Mouse (Mus musculus): ENCODE results near the gene Soat2. TPM values are rescaled to one million over a fixed set of nuclear protein-coding genes. Genes with fewer than 3 reads are reported as not detected.

The Soat2 gene
- total RNA-seq, 2 experiments from 2014 or later: not detected

DNA sequence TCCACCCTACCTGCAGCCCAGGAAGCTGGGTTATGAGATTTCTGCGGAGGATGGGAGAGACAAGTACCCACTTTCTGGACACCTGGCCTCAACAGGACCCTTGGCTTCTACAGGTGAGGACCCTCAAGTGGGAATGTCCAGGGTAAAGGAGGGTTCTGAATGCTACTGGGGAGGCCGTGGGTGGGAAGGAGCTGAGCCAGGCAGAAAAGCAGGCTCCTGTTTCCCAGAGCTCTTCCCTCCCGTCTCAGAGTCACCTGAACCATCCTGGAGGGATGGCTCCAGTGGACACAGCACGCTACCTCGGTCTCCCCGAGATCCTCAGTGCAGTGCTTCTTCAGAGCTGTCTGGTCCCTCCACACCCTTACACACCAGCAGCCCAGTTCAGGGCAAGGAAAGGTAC, 38.1 kb upstream of the Soat2 start:
- no peak for DNase-seq

DNA sequence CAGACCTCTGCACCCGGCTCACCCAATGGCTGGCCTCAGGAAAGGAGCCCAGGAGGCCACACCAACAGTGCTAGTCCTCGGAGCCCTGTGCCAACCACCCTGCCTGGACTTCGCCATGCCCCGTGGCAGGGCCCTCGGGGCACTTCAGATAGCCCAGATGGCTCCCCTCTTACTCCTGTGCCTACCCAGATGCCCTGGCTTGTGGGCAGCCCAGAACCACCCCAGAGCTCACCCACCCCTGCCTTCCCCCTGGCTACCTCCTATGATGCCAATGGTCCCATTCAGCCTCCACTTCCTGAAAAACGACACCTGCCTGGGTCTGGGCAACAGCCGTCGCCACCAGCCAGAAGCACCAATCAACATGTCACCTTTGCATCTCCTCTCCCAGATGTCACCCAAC, 37.5 kb upstream of the Soat2 start:
- intact Hi-C loops (cut with DNase I): no loop called here

More for the DNA sequence above, 38.1 kb upstream of the Soat2 start:
- intact Hi-C loops (cut with DNase I): no loop called here

DNA sequence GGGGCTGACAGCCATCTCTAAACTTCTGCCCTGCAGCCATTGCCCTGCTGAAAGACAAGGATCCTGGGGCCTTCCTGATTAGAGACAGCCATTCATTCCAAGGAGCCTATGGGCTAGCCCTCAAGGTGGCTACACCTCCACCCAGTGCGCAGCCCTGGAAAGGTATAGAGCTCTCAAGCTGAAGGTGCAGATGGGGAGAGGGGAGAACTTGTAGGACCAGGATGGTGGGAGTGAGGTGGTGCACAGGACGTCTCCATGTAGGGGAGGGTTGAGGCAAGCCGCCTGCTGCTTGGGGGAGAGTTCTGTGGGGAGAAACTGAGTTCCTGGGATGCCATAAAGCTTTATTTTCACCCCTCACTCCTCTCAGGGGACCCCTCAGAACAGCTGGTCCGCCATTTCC, 36.7 kb upstream of the Soat2 start:
- DNase-seq: no peak
- intact Hi-C loops (cut with DNase I): no loop called here

More for the DNA sequence above, 37.5 kb upstream of the Soat2 start:
- DNase-seq: no peak

DNA sequence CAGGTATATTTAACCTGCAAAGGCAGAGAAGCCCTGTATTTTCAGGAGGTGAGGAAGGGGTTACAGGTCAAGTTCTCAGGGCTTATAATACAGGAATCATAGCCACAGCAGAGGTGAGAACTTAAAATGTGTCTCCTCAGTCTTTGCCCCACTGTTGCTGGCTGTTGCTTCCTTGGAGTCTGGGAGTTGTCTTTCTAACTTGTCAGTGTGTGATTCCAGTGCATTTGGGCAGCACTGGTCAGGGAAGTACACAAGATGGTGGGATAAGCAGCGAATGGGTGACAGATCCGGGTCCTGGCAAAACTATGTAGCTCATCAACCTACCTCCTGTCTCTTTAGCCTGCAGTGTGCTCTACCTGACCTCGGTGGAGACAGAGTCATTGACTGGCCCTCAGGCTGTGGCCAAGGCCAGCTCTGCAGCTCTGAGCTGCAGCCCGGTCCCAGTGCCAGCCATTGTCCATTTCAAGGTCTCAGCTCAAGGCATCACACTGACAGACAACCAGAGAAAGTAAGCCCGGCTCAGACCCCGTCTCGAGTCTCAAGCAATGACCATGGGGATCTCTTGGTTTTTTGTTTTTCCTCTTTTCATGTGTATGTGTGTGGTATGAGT, 35.6 kb upstream of the Soat2 start:
- intact Hi-C loops (cut with DNase I): no loop called here
- DNase-seq: no peak

- DNase-seq: no peak
- intact Hi-C loops (cut with DNase I): no loop called here
These were observed 34.5 kb upstream of the Soat2 start for GRCm38 (mm10) chr15:102115731-102116231.

DNA sequence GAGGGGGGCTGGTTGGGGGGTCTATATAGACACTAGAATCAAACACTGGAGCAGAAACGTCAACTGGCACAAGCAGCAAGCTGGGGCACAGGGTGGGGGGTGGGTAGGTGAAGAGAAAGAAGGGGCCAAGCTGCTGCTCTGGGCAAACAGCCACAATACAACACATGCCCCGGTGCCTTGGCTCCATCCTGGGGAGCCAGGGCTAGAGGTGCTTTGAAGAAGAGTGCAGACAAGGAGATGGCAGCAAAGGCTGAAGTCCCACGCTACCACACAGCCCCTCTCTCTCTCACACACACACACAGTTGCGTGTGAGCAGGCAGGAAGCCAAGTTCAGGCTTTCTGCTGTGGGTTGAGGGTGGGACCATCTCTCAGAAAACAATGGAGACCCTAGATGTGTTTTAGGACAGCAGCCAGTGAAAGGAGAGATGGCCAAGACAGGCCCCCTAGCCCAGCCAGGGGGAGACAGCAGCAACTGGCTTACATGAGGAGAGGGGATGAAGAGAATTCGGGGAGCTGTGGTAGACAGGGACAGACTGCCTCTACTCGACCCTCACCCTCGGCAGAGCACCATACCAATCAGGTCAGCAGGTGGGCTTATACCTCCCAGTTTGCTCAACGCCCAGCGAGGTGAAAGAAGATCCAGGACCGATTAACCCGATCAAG, 33.4 kb upstream of the Soat2 start:
- DNase-seq: no peak
- intact Hi-C loops (cut with DNase I): loop anchor here (1.0 kb wide), 1 partner anchor 30 kb away; no protein-coding TSS in a partner anchor

GRCm38 (mm10) chr15:102117461-102118443, 32.6 kb upstream of the Soat2 start:
- no peak for DNase-seq
- intact Hi-C loops (cut with DNase I): loop anchor here (1.0 kb wide), 1 partner anchor 30 kb away; no protein-coding TSS in a partner anchor

DNA sequence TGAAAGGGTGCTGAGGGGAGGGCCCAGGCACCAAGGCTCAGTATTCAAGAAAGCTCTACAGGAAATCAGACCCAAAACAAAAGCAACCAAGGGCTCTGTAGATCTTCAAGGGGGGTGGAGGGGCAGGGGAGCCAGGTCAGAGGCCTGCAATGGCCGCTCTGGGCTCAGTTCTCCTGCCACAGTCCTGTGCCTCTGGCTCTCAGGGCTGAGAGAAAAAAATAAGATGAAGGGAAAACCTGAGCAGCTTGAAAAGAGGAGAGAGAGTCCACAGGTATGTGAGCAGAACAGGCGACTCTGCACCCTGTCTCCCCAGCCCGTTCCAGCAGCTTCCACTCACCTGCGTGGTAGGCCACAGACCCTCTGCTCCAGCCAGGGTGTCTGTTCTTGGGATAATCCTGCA, 31.7 kb upstream of the Soat2 start:
- DNase-seq: no peak
- intact Hi-C loops (cut with DNase I): no loop called here

- intact Hi-C loops (cut with DNase I): no loop called here
- DNase-seq: no peak
These were observed 31.1 kb upstream of the Soat2 start for GRCm38 (mm10) chr15:102119121-102119830.

DNA sequence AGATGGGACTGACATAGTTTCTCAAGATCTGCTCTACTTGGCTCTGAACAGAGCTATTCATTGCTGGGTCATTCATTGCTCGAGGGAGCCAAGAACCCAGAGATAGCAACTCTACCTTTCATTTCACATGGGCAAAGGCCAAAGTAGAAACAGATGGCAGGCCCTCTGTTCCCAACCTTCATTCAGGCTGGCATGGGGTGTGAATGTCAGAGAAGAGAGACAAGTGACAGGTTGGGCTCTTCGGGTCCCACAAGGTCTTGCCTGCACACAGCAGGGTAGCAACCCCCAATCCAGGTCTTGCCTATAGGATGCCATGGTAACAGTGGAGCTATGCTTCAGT, 30.5 kb upstream of the Soat2 start:
- peak in 1 of 2 experiments; percentile 20 for DNase-seq
- intact Hi-C loops (cut with DNase I): loop anchor here (2.0 kb wide), 1 partner anchor 13 kb away; no protein-coding TSS in a partner anchor

- DNase-seq: peak in 1 of 2 experiments; percentile 44
- intact Hi-C loops (cut with DNase I): loop anchor here (2.0 kb wide), 1 partner anchor 14 kb away; no protein-coding TSS in a partner anchor
These were observed 29.8 kb upstream of the Soat2 start for GRCm38 (mm10) chr15:102120530-102120929.

DNA sequence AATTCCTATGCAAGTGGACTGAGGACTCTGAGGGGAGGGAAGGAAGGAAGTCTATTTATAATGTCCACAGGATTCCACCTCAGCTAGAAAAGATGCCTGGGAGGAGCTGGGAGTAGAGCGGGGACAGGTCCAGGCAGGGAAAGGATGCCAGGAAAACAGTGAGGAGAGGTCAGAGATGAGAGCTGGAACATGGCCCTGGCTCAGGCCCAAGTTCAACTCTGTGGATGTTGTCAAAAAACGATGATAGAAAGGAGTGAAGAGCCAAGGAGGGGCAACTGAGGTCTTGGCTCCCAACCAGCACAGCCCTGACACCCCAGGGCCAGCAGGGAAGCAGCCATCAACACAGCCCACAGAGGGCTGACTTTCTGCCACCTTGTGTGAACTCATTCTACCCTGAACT, 24.0 kb upstream of the Soat2 start:
- peak in 1 of 2 experiments; percentile 74 for DNase-seq
- intact Hi-C loops (cut with DNase I): no loop called here

GRCm38 (mm10) chr15:102133314-102133713, 17.0 kb upstream of the Soat2 start:
- intact Hi-C loops (cut with DNase I): no loop called here
- DNase-seq: no peak

DNA sequence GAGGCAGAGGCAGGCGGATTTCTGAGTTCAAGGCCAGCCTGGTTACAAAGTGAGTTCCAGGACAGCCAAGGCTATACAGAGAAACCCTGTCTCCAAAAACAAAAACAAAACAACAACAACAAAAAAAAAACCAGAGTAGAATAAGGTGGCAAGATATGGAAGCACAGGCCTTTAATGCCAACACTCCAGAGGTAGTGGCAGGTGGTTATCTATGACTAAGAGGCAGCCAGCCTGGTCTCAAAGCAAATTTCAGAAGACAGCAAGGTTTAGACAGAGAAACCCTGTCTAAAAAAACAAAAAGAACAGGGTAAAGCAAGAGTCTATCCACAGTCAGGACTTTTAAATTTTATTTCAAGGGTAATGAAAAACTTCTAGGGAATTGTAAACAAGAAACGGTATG, 15.6 kb upstream of the Soat2 start:
- intact Hi-C loops (cut with DNase I): no loop called here
- no peak for DNase-seq

DNA sequence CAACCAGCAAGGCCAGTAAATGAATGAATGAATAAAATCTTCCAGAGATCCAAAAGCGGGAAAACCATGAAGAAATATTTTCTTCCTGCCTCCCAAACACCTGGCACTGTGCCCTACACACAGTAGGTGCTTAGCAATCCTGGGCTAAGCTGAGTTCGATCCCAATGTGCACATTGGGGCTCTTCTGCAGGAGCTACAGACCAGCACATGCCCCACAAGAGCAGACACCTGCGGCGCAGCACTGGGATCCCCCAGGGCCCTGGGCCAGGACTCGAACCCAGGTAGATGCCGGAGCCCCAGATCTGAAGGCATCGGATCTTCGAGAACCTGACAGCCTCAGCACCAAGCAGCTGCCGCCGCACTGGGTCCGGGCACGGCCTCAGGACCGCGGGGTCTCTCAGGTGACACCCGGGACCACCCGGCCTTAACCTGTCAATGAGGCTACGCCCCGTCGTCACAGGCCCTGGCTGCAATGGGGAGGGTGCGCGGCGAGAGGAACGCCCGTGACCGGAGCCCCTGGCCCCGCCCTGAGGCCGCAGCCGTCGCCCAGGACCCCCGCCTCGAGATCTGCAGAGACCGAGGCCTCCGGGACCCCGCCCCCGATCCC, 14.7 kb upstream of the Soat2 start:
- intact Hi-C loops (cut with DNase I): no loop called here
- no peak for DNase-seq

DNA sequence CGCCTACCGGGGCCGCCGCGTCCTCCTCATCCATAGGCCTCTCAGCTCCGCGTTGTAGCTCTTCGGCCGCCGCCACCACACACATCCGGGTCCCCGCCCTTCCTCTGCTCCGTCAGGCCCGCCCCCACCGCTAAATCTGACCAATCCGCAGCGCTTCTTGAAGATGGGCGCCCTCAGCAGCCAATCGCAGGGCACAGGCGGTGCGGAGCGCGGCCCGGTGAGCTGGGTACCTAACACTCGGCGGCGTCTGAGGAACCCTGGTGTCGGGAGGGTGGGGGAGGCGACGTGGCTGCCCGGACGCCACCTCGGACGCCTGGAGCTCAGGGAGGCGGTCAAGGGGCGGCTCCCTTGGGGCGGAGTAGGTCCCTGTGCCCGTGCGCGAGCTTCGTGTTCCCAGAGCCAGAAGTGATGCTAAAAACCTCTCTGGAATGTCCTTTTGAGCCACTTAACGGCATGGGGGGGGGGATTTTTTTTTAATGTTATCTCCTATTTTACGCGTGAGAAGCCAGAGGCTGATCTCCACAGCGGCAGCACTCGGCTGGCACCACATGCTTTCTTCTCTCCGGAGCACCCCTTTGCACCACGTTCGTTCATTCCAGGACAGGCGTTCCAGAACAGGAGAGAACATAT, 14.1 kb upstream of the Soat2 start, which contains the start of gene Spryd3:
Gene Spryd3, minus strand, starts transcription at position 106 of the 630 bp plus-strand sequence.
- DNase-seq: peak; percentile 99
- intact Hi-C loops (cut with DNase I): no loop called here

DNA sequence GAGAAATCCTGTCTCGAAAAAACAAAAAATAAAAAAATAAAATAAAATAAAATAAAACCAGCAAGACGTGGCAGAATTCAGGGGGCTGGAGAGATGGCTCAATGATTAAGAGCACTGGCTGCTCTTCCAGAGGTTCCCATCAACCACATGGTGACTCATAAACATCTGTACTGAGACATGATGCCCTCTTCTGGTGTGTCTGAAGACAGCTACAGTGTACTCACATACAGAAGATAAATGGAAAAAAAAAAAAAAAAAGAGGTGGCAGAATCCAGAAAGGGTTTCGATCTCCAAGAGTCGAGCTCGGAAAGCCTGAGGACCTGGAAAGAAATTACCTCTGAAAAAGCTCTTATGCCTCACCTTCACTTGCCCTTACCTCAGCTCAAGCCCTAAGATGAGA, 9.2 kb upstream of the Soat2 start:
- DNase-seq: no peak
- intact Hi-C loops (cut with DNase I): no loop called here

- intact Hi-C loops (cut with DNase I): no loop called here
These were observed 7.1 kb upstream of the Soat2 start for GRCm38 (mm10) chr15:102142914-102143912.

More at GRCm38 (mm10) chr15:102142914-102143912, 7.1 kb upstream of the Soat2 start:
- DNase-seq: peak in 1 of 2 experiments; percentile 54
